Mouse (Mus musculus): ENCODE results near the gene Zkscan2.

DNA sequence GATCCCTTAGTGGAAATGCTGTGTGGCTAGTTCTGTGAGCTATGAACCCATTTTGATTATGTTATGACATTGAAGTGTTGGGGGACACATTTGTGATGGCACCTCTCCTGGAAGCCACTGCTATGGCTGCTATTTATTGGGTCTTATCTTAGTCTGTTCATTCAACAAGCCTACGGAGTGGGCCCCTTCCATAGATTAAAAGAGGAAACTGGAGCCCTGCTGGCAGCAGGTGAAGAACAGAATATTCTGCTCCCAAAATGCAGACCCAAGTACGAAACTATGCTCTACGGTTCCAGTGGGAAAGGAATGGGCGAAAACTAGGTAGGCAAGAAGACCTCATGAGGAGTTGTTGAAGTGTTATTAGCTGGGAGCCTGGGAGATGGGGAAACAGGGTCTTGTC is 41.9 kb downstream of the Zkscan2 start:
- no peak for TF ChIP-seq CTCF (IDR thresholded peaks at IDR 0.05; ENCODE audit: extremely low read depth, insufficient read depth, low read length)
- no peak for TF ChIP-seq POLR2A (IDR thresholded peaks at IDR 0.05; ENCODE audit: extremely low read depth, insufficient read depth, low read length)
